Mouse (Mus musculus): ENCODE data around the gene Pum2.

GRCm38 (mm10) chr12:8778106-8778505, 104.2 kb downstream of the Pum2 start:
- TF ChIP-seq CTCF (IDR thresholded peaks at IDR 0.05; ENCODE audit: borderline replicate concordance, control insufficient read depth, extremely low read depth, insufficient read depth, low read length, poor library complexity) (no peak), POLR2A (IDR thresholded peaks at IDR 0.05; ENCODE audit: control insufficient read depth, extremely low read depth, insufficient read depth, low read length, poor library complexity) (no peak)
